Mouse (Mus musculus): ENCODE measurements around the gene Tbc1d23.

GRCm38 (mm10) chr16:57162841-57163240 is 68.5 kb downstream of the Tbc1d23 start:
- no peak for TF ChIP-seq POLR2A (IDR thresholded peaks at IDR 0.05; ENCODE audit: borderline replicate concordance, insufficient read depth, low read length)
- TF ChIP-seq CTCF (IDR thresholded peaks at IDR 0.05; ENCODE audit: borderline replicate concordance, insufficient read depth, low read depth, low read length) = no peak

Measured in cerebellum, adult 2 months (tissue).